Mouse (Mus musculus) spleen, postnatal 0 days (tissue): ENCODE data around the gene Jmjd6. TPM values are rescaled to one million over a fixed set of nuclear protein-coding genes. Genes with fewer than 3 reads are reported as not detected.

Experiments
- polyA plus RNA-seq: library from polyadenylated mRNA; unstranded; fragments of >200 nt; fragmentation: Nextera tagmentation; extraction: Ambion mirVana; gene quantifications from 2 replicates; pipeline ENCODE4 v1.2.1, GENCODE M21; 2015

The Jmjd6 gene
- polyA plus RNA-seq = 28.6 and 29.2 TPM in 2 replicates

DNA sequence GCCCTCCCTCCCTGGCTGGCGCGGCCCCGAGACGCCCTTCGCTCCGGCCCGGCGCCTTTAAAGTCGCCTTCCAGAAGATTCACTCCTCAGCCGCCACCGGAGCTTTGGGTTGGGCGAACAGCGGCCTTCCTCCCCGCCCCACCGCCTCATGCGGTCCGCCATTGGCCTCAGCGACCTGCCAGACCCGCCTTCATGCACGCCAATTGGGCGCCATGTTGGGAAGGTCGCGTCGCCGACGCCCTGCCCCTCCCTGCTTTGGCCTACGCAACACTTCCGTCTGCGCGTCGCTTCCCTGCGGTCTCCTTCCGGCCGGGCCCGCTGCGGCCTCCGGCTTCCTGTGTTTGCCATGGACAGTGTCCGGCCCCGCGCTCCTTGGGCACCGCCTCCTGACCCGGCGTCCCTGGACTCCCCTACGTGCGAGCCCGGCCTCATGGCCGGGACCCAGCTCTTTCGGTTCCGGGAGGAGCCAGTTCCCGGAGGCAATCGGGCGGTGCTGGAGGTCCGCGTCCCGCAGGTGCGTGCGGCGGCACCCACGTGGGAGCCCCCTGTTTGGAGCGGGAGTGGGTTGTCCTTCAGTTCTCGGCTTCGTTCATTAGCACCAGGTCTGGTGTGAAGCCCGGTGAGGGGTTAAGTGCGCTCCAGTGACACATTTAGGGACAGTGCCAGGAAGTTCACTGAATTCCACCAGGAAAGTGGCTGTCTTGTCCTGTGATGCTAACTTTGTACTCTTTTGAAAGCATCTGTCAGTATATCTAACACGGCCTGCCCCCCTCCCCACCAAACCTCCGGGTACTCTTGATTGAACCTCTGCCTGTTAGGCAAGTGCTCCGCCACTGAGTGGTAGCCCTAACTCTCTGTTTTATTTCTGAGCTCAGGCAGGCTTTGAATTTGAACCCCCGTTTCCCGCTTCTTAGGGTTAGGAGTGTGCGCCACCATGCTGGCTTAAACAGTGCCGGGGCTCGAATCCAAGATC is at the start of gene Jmjd6, which contains the start of gene Mettl23:
TSS of gene Jmjd6 (minus strand) at position 189 of the 973 bp plus-strand sequence.
TSS of gene Mettl23 (plus strand) at position 18 of the 973 bp plus-strand sequence.

GRCm38 (mm10) chr11:116852891-116853511 is 9.8 kb upstream of the Jmjd6 start, which contains the start of gene Srsf2:
Gene Srsf2 (minus strand): TSS chr11:116853094.

GRCm38 (mm10) chr11:116852291-116852890 is 9.1 kb upstream of the Jmjd6 start, which contains the start of gene Mfsd11:
Gene Mfsd11 (plus strand): TSS chr11:116852440.

GRCm38 (mm10) chr11:116827534-116828165 is 15.6 kb downstream of the Jmjd6 start, which contains the start of gene Mxra7:
Gene Mxra7 (minus strand): TSS chr11:116828046.

Other genes with a start within 250 kb of the Jmjd6 start
- gene Rhbdf2, start 216.4 kb downstream of the Jmjd6 start, polyA plus RNA-seq = 7.3 and 10.1 TPM in 2 replicates
- 0.56 and 0.72 TPM in 2 replicates for gene Prcd, start 189.9 kb downstream of the Jmjd6 start, polyA plus RNA-seq
- 5.5 and 7.3 TPM in 2 replicates for gene Cygb, start 189.1 kb downstream of the Jmjd6 start, polyA plus RNA-seq
- gene St6galnac1, start 67.9 kb downstream of the Jmjd6 start, polyA plus RNA-seq = not detected in 2 replicates
- 8.9 and 12.7 TPM in 2 replicates for gene Mxra7, start 15.4 kb downstream of the Jmjd6 start, polyA plus RNA-seq
- gene Mettl23, start 171 bp downstream of the Jmjd6 start, polyA plus RNA-seq = 45.9 and 46.3 TPM in 2 replicates
- 19.3 and 20.5 TPM in 2 replicates for gene Mfsd11, start 9.0 kb upstream of the Jmjd6 start, polyA plus RNA-seq
- gene Srsf2, start 9.6 kb upstream of the Jmjd6 start, polyA plus RNA-seq = 583 and 603 TPM in 2 replicates
- gene Mgat5b, start 75.4 kb upstream of the Jmjd6 start, polyA plus RNA-seq = 0.02 and 0.07 TPM in 2 replicates